Mouse (Mus musculus): ENCODE measurements around the gene Ccdc62.

Gene Ccdc62

DNA sequence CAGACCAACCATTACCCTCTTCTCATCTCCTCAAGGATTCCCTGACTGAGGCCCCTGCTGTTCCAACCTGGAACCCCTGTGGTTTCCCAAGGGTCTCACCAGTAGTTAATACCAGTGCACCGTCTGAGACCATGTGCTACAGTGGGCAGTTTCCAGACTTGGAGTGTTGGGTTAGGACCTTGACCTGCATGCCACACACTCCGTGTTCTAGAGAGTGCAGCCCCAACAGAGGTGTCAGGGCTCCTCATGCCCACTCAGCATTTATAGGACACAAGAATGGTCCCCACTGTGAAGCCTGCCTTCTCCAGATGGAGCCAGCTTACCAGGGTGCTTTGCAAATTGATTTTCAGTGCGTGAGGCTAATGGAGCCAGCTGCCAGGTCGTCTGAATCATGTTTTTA, 72.9 kb downstream of the Ccdc62 start:
- DNase-seq (ENCODE audit: low spot score), result no peak

DNA sequence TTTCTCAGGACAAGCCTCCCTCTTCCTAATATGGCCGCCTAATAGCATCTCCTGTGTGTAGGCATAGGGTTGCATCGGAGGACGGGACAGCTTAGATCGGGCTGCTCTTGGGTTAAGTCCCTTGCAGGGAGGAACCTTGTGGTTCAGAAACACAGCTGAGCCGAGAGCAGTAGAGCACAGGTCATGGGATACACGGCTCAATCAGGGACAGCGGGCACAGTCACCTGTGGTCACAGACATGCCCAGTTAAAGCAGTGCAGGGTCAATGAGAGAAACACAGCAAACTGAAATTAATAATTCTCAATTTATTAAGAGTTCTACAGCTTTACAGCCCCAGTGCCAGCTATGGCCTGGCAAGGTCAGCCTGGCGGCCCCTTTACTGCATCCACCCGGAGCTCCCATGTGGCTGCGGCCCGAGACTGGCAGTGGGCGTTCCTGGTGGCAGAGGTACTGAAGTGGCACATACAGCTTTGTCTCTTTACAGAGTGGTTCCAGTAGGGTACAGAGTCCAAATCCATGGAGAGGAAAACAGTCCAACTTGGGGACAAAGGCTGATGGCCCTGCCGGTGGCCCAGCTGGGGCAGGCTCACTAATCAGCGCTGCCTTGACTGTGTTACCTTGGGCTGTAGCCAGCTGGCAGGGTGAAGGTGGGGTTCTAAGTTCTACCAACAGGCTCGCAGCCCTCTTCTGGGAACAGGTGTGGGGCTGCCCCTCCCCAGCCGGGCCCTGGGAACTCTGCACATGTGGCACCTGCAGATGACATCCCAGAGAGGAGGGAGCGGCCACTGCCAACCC, 74.1 kb downstream of the Ccdc62 start:
- DNase-seq (ENCODE audit: low spot score), result no peak

DNA sequence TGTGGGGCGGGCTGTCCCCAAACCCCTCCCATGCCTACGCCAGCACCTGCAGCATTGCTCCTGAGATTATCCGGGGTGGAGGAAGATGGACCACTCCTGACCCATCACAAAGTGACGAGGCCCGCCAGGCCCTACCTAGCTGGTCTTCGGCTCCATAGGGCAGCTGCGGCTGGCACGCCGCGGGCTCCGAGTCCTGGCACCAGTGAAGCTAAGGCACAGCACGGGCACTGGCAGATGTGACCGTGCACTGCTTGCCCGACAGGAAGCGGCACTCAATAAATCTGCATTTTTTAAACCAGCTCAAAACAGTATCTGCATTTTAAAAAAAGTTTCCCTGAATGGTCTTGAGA, 74.6 kb downstream of the Ccdc62 start:
- DNase-seq (ENCODE audit: low spot score), result no peak

DNA sequence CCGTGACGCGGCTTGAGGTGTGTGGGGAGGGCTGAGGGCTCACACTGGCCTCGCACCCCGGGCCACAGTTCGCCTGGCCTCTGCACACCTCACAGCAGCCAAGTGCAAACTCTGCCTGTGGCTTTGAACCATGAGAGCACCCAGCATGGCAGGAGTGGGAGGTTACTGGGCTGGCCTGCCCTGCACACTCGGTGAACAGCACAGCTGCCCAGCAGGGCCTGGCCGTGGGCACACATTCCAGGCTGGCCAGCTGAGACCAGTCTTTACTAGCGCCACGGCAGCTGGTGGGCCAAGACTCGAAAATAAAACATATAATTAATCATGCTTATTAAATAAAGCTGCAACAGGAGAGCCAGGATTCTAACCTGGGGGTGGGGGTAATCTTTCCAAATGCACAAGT, 75.1 kb downstream of the Ccdc62 start:
- no peak for DNase-seq (ENCODE audit: low spot score)

DNA sequence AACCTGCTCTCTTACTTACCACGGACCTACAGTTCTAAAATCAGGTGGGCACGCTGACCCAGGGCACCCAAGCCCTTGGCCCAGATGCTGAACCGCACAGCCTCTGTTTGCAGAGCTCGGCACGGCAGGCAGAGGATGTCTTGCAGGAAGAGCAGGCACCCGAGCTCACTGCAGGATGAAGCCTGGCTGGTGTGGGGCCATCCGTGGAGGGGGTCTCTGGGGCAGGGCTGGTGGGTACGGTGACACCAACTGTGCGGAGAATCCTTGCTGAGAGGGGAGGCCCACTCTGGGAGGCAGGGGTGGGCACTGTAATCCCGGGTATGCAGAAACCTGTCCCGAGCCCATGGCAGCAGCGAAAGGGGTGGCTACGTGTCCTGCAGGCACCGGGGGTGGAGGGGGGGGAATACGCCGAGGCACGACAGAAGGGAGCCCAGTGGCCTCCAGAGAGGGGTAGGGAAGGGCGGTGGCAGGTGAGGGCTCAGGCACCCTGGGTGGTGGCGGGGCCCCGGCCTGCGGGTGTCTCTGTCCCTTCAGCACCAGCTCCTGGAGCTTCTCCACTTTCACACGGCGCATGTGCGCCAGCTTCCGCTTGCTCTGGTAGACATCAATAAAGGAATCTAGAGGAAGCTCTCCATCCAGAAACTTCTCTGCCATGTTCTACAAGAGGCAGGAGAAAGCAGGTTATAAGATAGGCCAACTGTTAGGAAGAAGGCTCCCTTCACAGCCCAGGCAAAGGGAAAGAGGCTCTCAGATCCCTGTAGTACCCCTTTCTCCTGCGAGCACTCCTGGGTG, 75.8 kb downstream of the Ccdc62 start:
- DNase-seq (ENCODE audit: low spot score), result no peak

DNA sequence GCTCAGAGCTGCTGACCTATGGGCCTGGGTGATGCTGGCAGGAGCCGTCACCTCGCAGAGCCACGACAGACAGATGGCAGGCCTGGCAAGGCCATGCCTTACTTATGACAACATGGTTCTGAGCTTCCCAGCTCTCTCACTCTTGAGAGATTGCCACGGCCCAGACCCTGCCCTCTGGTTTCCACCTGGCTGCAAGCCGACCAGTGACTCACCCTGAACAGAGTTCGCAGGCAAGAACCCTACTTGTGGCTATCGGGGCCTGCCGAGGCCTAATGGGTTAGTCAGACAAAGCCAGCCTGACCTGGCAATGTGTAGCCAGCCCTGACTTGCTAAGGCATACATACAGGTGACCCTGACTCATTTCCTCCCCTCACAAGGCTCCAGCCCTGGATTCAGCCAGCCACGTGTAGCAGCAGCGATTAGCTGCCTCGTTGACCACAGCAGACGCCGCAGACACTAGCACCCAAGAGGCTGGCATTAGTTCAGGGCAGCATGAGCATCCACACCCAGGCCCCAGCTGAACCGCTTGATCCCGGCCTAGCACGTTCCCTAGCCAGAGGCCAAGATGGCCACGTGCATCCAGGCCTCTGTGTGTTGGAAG, 76.5 kb downstream of the Ccdc62 start:
- no peak for DNase-seq (ENCODE audit: low spot score)

DNA sequence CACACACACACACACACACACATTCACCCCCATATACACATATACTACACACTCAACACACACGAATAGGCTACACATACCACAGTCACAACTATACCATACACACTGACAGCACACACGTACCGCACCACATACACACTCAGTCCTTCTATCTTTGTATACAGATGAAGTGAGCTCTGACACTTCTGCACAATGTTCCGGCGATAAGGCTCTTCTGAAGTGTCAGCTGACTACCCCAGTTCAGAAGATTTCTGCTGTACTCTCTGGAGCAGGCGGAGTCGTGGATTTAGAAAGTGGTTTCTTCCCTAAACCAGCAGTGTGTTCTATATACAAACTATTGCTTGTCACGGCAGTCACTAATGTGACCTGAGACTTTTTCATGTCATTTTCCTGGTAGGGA, 79.6 kb downstream of the Ccdc62 start:
- no peak for DNase-seq (ENCODE audit: low spot score)

DNA sequence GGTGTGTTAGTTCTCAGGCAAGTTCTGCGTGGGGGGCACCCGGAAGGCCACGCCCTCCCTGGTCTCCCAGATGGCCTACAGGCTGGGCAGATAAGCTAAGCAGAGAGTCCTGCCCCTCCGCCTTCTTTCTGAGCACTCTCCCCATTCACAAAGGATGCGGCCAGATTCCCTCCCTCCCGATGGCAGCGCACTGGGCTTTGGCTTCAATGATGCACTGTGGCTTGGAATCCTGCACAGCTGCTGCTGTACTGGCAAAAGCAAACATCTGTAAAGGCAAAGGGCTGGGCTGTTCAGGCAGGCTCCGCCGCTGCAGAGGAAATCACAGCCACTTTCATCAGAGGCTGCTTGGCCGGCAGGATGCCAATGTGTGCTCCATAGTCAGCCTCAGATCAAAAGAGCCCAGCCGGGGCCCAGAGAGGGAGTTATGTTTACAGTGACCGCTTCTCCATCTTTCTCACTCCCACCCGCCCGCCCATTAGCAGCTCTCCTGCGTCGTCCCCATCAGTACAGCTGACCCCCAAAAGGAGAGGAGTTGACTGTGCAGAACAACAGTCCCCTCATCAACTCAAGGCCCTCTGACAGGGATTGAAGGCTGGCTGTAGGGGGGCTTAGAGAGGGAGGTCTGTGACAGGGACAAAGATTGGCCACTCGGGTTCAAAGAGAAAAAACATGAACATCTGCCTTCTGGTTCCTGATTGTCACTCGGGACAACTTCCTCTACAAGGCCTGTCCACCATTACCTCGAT, 80.6 kb downstream of the Ccdc62 start:
- no peak for DNase-seq (ENCODE audit: low spot score)

DNA sequence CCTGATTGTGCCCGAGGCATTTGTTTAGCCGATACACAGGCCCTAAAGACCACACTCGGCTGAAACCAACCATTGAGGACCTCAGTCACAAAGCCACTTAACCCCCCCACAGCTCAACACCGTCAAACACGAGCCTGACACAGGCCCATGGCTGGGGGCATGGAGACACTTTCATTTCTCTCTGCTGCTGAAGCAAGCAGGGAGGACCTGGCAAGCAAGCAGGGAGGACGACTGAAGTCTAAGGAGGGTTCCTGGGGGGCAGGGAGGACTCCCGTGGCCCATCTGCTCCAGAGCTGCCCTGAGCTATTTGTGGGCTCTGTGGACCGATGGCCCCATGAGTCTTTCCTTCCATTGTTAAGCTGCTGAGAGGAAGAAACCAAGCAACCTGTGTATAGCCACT, 81.4 kb downstream of the Ccdc62 start:
- no peak for DNase-seq (ENCODE audit: low spot score)

DNA sequence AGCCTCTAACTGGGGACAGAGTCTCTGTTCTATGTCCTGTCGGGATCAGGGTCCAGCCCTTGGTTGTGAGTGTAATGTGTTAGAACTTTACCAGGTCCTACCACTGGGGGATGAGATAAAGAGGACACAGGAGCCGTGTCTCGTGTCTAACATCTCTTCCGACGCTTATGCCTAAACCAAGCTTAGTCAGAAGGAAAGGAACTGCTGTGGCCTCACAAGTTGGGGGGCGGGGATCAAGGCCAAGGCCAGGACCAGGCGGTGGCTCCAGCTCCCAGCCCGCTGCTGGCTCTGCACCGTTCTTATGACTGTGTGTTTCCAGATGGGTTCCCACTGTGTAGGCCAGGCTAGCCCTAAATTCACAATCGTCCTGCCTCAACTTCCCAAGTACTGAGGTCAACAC, 82.4 kb downstream of the Ccdc62 start:
- DNase-seq (ENCODE audit: low spot score), result no peak

DNA sequence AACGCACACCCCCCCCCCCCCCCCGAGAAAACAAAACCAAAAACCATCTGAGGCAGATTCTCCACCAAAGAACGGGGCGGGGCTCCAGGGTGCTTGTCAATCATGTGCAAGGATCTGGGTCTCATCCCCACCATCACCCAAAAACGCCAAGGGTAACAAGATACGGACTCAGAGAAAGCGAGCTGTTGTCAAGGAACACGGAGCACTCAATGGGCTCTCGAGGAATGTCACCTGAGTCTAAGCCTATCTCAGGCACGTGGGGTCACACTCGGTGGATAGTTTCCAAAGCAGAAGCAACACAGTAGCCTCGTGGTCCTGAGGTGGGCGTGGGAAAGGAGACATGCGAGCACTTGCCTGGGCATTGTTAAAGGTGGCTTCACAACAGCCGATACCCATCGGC, 83.3 kb downstream of the Ccdc62 start:
- DNase-seq (ENCODE audit: low spot score), result no peak

DNA sequence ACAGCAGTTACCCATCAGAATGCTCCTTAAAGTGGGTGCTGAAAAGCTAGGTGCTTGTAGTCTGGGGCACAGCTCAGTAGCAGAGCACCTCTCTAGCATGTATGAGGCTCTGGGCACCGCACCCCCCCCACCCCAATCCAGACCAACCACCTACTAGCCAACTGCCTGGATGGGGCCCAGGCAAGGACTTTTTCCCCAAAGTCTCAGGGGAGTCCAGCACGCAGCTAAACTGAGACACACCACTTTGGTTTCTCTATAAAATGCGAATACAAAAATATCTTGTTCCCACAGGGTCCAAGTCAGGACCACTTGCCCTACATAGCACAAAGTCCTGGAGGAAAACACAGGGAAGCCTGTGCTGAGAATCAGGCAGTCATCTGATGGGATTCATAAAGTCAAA, 83.7 kb downstream of the Ccdc62 start:
- DNase-seq (ENCODE audit: low spot score), result no peak

DNA sequence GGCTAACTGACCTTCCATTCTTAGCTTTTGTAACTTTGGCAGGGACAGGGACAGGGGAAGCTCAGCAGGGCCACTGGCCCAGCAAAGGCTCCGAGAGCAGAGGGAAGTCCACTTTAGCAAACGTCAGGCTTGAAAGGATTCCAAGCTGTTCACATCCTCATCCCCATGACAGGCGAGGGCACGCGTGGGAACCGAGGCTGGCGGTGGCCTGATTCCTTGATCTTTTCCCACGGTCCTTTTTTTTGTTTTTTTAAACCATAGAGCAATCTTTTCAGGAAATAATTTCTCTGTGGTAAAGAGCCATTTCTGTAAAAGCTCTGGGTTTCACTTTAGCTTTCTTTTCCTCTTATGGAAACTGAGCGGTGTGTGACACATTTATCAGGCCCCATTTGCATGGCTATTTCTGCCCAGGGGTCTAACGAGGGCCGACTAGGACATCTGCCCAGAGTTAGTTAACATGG, 84.3 kb downstream of the Ccdc62 start:
- DNase-seq (ENCODE audit: low spot score), result no peak

DNA sequence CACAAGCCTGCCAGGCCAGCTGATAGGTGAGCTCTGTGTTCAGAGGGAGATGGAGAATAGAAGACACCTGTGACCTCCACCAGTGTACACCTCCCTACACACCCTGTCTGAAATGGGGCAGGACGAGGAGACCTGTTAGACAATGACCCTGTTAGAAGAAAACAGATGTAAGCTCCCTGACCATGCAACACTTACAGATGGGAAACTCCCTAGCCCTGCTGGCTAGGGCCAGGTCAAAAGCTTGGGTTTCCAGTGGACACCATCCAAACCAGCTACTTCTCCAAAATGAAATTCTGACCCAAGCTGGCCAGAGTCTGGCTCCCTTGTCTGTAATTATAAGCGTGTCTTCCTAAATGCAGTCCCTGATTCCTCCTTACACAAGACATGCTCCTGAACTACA, 85.2 kb downstream of the Ccdc62 start:
- no peak for DNase-seq (ENCODE audit: low spot score)

DNA sequence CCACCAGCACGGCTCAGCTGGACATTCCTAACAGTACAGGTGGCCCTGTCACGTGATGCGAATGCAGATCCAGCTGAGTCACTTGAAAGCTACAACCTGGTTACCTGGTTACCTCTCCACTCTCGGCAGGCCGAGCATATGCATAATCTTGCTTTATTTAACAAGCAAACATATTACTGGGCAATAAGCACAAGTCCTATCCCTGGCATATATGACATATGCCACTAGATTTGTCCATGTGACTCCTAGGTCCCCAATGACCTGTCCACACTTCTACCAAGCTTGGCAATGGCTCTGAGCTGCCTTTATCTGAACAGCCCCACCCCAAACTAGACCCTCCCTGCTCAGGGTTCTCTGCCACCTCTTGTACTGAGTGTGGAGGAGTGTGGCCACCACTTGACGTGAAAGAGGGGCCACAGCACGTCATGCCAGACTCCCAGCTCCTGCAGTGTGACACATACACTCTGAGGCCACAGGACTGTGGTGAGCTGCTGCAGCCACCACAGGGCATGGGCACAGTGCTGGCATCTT, 85.9 kb downstream of the Ccdc62 start:
- DNase-seq (ENCODE audit: low spot score), result no peak

DNA sequence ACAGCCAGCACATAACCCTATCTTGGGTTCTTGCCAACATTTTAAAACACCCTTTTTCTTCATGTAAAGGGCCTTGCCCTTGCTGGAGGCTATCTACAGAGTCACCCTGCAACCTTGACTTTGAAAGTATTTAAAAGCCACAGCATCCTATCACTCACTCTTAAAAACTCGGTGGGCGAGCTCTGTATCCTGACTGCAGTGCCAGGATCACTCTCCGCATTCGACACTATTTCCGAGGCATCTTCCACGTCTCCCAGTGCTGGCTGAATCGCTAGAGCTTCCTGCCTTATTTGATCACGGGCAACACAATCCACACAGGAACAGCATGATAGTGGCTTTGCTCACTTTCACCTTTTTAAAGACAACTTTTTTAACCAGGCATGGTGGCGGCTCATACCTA, 87.5 kb downstream of the Ccdc62 start:
- no peak for DNase-seq (ENCODE audit: low spot score)

DNA sequence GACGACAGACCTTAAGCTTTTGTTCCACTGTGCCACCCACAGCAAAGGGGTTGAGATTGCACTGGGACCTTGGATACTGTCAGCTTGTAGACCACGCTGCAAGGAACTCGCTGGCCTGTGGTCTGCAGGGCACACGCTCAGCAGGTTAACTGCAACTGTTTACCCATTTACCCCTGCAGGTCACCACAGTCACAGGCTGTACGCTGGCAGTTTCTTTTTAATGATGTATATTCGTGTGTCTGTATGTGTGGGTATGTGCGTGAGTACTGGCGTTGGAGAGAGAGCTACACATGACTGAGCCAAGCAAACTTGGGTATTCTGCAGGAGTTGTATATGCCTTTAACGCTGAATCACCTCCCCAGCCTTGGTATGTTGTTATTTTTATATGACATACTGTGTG, 88.2 kb downstream of the Ccdc62 start:
- no peak for DNase-seq (ENCODE audit: low spot score)
